Mouse (Mus musculus): ENCODE data around the gene Cmtm1. TPM values are rescaled to one million over a fixed set of nuclear protein-coding genes. Genes with fewer than 3 reads are reported as not detected.

The Cmtm1 gene
- not detected for total RNA-seq (2023)

DNA sequence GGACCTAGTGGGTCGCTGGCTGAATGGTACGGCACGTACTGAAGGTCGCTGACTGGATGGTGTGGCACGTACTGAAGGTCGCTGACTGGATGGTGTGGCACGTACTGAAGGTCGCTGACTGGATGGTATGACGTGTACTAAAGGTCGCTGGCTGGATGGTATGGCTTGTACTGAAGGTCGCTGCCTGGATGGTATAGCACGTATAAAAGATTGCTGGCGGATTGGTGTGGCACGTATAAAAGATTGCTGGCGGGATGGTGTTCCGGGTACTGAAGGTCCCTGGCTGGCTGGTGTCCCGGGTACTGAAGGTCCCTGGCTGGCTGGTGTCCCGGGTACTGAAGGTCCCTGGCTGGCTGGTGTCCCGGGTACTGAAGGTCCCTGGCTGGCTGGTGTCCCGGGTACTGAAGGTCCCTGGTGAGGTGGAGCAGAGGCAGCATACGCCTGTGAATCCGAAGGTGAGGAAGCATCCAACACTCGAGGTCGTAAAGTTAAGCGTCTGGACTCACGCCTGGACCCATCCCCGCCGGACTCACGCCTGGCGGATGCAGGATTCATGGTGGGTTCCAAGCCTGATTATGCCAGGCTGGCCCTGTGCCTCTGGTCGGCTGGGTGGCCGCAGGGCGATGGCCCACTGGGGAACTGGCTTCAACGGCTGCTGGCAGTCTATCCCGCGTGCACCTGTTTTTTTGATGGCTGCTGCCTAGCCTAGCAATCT is at the start of gene Cmtm1, which contains the start of gene Gm45711:
TSS of gene Cmtm1 (minus strand) at position 705 of the 715 bp plus-strand sequence.
TSS of gene Gm45711 (minus strand) at position 641 of the 715 bp plus-strand sequence.

DNA sequence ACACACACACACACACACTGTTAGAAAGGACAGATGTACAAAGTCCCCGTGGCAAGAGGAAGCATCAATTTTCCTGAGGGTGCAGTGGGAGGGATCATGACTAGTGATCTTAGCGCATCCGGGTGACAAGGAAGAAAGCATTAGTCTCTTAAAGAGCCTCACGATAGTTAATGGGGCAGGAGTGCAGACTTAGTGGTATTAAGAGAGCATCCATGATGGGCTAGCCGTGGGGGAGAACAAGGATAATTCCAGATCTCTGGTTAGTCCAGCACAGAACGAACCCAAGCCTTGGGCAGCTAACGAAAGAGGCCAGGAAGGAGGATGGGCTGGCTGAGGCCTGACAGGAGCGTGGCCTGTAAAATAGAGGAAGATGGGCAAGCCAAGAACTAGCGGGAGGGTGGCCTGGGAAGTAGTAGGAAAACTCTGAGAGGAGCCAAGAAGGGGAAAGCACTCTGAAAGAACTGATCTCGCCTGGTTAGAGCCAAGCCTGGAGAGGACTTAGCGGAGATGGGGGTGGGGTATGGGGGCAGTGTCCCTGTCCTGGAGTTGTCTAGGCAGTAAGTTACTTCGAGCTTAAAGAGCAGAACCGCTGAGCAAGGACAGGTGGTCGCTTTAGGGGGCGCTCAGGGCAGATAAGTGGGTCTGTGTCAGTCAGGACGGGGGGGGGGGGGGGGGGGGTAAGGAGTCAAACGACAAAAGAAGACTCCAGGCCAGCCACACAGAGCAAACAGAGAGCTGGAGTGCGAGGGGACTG is 29.5 kb upstream of the Cmtm1 start, which contains the start of gene Cmtm3:
TSS of gene Cmtm3 (plus strand) at position 182 of the 754 bp plus-strand sequence.

DNA sequence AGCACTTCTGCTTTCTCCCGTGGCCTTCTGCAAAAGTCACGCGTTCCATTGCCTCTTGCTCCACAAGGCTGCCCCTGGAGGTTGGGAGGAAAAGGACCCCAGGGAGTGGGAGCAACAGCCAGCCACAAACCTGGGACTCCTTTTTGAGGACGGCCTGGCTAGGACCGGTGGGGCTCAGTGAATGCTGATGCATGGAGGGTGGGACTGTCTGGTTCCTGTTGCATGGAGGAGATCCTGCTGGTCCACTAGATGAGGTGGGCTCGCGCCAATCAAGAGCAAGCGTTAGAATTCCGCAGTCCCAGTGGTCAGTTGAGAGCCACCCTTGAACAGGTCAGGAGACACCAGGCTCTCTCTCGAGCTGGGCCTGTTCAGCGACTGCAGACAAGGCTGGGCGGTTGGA is 12.0 kb upstream of the Cmtm1 start, which contains the start of gene Cmtm2b:
TSS of gene Cmtm2b (plus strand) at position 301 of the 400 bp plus-strand sequence.

DNA sequence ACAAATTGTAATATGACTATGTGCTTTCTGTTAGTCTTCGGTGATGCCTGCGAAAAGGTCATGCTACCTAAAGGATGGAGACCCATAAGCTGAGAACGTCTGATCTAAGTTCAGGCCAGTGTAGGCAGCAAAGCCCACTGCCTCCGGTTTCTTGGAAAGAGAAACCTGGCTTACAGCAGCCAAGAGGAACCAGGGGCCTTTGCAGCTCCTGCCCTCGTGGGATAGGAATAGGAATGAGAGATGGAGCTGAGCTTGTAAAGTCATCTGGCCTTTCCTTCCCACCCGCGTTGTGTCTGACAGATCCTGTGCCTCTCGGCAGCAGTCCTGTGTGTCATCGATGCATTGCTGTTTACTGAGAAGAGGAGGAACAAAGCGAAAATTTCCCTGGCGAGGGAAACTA is 11.3 kb upstream of the Cmtm1 start, which contains the start of gene Gm11020:
TSS of gene Gm11020 (plus strand) at position 301 of the 400 bp plus-strand sequence.

DNA sequence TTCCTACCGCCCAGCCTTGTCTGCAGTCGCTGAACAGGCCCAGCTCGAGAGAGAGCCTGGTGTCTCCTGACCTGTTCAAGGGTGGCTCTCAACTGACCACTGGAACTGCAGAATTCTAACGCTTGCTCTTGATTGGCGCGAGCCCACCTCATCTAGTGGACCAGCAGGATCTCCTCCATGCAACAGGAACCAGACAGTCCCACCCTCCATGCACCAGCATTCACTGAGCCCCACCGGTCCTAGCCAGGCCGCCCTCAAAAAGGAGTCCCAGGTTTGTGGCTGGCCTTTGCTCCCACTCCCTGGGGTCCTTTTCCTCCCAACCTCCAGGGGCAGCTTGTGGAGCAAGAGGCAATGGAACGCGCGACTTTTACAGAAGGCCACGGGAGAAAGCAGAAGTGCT is 16.9 kb downstream of the Cmtm1 start, which contains the start of gene Cmtm2a:
TSS of gene Cmtm2a (minus strand) at position 101 of the 400 bp plus-strand sequence.

DNA sequence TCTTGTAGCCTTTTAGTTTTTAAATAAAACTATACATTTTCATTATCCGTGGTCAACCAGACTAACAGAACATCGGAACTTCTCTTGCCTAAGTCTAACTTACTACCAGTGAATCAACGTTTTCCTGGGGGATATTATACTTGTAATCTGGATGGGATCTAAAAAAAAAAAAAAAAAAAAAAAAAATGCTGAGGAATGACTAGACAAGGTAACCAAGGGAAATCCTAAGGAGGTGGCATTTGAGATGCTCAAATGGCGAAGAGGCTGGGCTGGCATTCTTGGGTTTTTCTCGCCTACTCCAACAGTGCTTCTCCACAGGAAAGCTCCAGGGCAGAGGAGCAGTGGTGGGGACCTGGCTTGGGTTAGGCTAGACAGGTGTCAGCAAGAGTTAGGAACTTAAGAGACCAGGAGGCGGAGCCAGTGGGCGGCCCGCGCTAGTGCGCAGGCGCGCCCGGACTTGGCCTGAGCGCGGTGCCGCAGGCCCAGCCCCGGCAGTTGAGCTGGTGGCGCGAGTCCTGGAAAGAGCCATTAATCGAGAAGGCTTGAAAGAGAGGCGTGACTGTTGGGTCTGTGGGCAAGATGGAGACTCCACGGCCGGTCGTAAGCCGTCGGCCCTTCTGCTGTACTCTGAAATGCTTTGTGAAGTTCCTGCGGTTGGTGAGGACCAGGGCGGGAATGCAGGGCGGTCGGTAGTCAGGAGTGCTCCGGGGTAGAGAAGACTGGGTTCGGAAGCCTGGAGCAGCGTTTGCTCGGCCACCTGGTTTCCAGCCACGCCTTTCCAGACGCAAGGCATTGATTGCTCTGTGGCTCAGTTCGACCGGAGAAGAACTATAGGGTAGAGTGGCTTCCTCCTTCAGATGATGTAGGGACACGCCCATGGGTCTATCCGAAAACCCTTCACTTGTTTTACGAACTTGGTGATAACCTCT is 59.2 kb downstream of the Cmtm1 start, which contains the start of gene Cklf:
TSS of gene Cklf (plus strand) at position 423 of the 929 bp plus-strand sequence.

DNA sequence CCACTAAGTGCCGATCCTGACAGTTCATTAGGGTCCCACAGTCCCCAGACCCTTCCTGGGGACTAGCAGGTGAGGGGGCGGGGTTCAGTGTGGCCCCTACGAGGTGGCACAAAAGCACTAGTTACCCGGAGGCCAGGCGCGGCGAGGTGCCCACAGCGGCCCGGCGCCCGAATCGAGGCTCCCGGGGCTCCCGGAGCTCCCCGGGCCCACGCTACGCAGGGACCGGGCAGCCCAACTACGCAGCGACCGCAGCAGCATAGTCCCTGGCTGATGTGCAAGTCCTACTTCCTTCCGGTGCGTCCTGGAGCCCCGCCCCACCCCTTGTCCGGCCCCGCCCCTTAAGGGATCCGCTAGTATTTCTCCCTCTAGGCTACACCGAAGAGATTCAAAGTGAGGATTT is 61.7 kb downstream of the Cmtm1 start, which contains the start of gene Tk2:
TSS of gene Tk2 (minus strand) at position 283 of the 400 bp plus-strand sequence.

Other genes starting within 250 kb of the Cmtm1 start
- gene Cdh5, start 208.5 kb downstream of the Cmtm1 start, total RNA-seq (2023): 0.85 TPM
- not detected for gene Bean1, start 139.7 kb downstream of the Cmtm1 start, total RNA-seq (2023)
- gene Tk2, start 61.6 kb downstream of the Cmtm1 start, total RNA-seq (2023): 69.7 TPM
- gene Cklf, start 59.3 kb downstream of the Cmtm1 start, total RNA-seq (2023): 46.7 TPM
- gene Cmtm2a, start 17.0 kb downstream of the Cmtm1 start, total RNA-seq (2023): not detected
- gene Gm45711, start 64 bp downstream of the Cmtm1 start, total RNA-seq (2023): not detected
- not detected for gene Gm11020, start 11.4 kb upstream of the Cmtm1 start, total RNA-seq (2023)
- not detected for gene Cmtm2b, start 12.1 kb upstream of the Cmtm1 start, total RNA-seq (2023)
- gene Cmtm3, start 29.3 kb upstream of the Cmtm1 start, total RNA-seq (2023): 6.9 TPM
- gene Cmtm4, start 85.7 kb upstream of the Cmtm1 start, total RNA-seq (2023): 4.6 TPM
- 106 TPM for gene Dync1li2, start 132.9 kb upstream of the Cmtm1 start, total RNA-seq (2023)
- 0.50 TPM for gene Terb1, start 199.8 kb upstream of the Cmtm1 start, total RNA-seq (2023)
- 56.8 TPM for gene Nae1, start 224.5 kb upstream of the Cmtm1 start, total RNA-seq (2023)
- gene Car7, start 224.5 kb upstream of the Cmtm1 start, total RNA-seq (2023): 2.1 TPM

Data from CD4-positive naive resting alpha-beta T cell, adult 76 days (primary cell).